Mouse (Mus musculus) liver, embryonic 14.5 days (tissue): ENCODE data around the gene AI661453.
"Not testable (repeated sequence)": the region's sequence is repeated elsewhere in the genome, so short reads cannot be mapped to it uniquely, and the experiment has no call there.

Source experiments
- CTCF ChIP-seq: IDR thresholded peaks from 2 replicates; pipeline ENCODE4 v1.5.1; 2016; ENCODE audit warnings: antibody characterized with exemption, low read depth, control low read depth
- EP300 ChIP-seq: IDR thresholded peaks from 2 replicates; pipeline ENCODE4 v1.6.1; 2016; ENCODE audit warnings: antibody characterized with exemption, low read depth

GRCm38 (mm10) chr17:47409897-47410861 lies 26.2 kb upstream of the AI661453 start:
- not testable (repeated sequence) for TF ChIP-seq CTCF, EP300
